Mouse (Mus musculus): ENCODE data around the gene Olfr299. TPM values are rescaled to one million over a fixed set of nuclear protein-coding genes. Genes with fewer than 3 reads are reported as not detected.

Gene Olfr299
- not detected for total RNA-seq (2023)

DNA sequence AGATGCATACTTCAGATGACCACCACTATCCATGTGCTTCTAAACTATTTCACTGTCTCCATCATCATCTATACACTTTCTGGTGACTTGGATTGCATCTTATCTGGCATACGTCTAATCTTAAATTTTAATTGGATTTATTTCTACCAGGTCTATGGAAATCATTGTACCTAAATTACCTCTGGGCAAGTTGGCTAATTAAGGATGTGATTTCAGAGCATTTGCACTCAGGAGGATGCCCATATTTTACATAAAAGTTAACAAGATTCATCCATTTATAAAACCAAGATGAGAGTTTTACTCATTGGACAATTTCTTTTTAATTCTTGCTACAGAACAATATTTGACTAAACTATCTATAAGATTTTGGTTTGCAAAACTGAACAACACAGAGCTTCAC, at the start of gene Olfr299:
Gene Olfr299 (plus strand): TSS at position 301 of the 400 bp plus-strand sequence.

DNA sequence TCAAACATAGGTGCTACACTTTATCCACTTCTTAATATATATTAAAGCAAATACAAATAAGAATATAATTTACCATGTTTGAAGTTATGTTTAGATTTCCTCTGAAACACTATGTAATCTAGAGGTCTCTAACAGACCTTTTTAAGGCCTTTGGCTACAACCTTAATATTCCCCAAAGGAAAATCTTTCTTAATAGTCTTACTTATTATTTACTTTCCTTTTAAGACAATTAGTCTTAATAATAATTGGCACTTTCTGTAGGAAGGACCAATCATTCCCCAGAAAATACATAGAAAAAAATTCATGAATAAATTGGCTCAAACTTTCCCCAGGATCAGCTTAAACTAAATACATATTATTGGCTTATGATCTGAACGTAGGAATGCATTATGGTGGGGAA, 32.7 kb downstream of the Olfr299 start, which contains the start of gene Olfr298:
Gene Olfr298 (minus strand): TSS at position 101 of the 400 bp plus-strand sequence.

Other genes with a start within 250 kb of the Olfr299 start
- gene Vmn2r76, start 213.6 kb upstream of the Olfr299 start, total RNA-seq (2023), result not detected
- gene Olfr310, start 182.7 kb upstream of the Olfr299 start, total RNA-seq (2023), result not detected
- gene Olfr309, start 146.2 kb upstream of the Olfr299 start, total RNA-seq (2023), result not detected
- not detected for gene Olfr308, start 134.3 kb upstream of the Olfr299 start, total RNA-seq (2023)
- not detected for gene Olfr307, start 122.3 kb upstream of the Olfr299 start, total RNA-seq (2023)
- gene Olfr305, start 93.0 kb upstream of the Olfr299 start, total RNA-seq (2023), result not detected
- not detected for gene Olfr304, start 73.3 kb upstream of the Olfr299 start, total RNA-seq (2023)
- gene Olfr303, start 62.1 kb upstream of the Olfr299 start, total RNA-seq (2023), result not detected
- gene Olfr301, start 56.1 kb upstream of the Olfr299 start, total RNA-seq (2023), result not detected
- gene Olfr298, start 32.6 kb downstream of the Olfr299 start, total RNA-seq (2023), result not detected
- not detected for gene Olfr297, start 60.0 kb downstream of the Olfr299 start, total RNA-seq (2023)
- gene Olfr295, start 123.9 kb downstream of the Olfr299 start, total RNA-seq (2023), result not detected
- not detected for gene Olfr294, start 156.7 kb downstream of the Olfr299 start, total RNA-seq (2023)
- gene Olfr293, start 189.1 kb downstream of the Olfr299 start, total RNA-seq (2023), result not detected
- not detected for gene Olfr292, start 228.4 kb downstream of the Olfr299 start, total RNA-seq (2023)

Measured in monocyte, adult 59 days (primary cell).